Mouse (Mus musculus) Patski (cell line): ENCODE results near the gene Kpnb1. TPM values are rescaled to one million over a fixed set of nuclear protein-coding genes. Genes with fewer than 3 reads are reported as not detected.
A peak's percentile ranks its signal among the peaks of the same experiment; 100 is the strongest.

ENCODE experiments used
- ATAC-seq: fragments of 100-300 bp; one replicate; pipeline ENCODE4 v1.8.0; 2021
- CTCF ChIA-PET: fragments of 350-600 bp; sonication (Branson Sonifier 250); formaldehyde crosslinking; loops from one replicate; lab custom pipeline; 2022; ENCODE audit warnings: inconsistent platforms; lab: Charles Lee
- POLR2A ChIA-PET: fragments of 350-600 bp; sonication (Branson Sonifier 250); formaldehyde crosslinking; loops from one replicate; lab custom pipeline; 2022; ENCODE audit warnings: antibody characterized with exemption, inconsistent platforms; lab: Charles Lee
- DNase-seq: peaks from one replicate; pipeline ENCODE4 v3.0.0-alpha.2; 2011; ENCODE audit warnings: low read depth, low spot score
- H3K27me3 ChIP-seq: fragments of 371-371 bp; one replicate; pipeline ENCODE4 v1.5.1; 2021
- CTCF ChIP-seq: fragments of 100-300 bp; IDR thresholded peaks from one replicate; pipeline ENCODE4 v1.5.1; 2021
- in situ Hi-C: fragments of 300-500 bp; cut with MboI; formaldehyde crosslinking; loops from 3 replicates; pipeline ENCODE4 v1.11.1; 2018; ENCODE audit warnings: low pct_unique_long_range_greater_than_20kb, mixed read lengths
- polyA plus RNA-seq: library from polyadenylated mRNA; unstranded; gene quantifications from one replicate; pipeline ENCODE4 v1.2.3, GENCODE M21; 2021

The Kpnb1 gene
- 187 TPM for polyA plus RNA-seq

GRCm38 (mm10) chr11:97187764-97188642 lies at the start of gene Kpnb1:
Gene Kpnb1 (minus strand): TSS chr11:97187881.
- TF ChIP-seq CTCF = no peak
- in situ Hi-C loops = no loop called here
- H3K27me3 ChIP-seq = no peaks in the 10 kb centered on the region
- ChIA-PET CTCF (no interaction called here), POLR2A (interaction anchor here (0.6 to 1.5 kb wide), 3 partner anchors 14 to 122 kb away, joined by 3 to 6 read pairs (median 3); no protein-coding TSS in a partner anchor)
- peak; percentile 89 for ATAC-seq
- peak; percentile 88 for DNase-seq

- DNase-seq = no peak
- in situ Hi-C loops = no loop called here
- ATAC-seq = no peak
- ChIA-PET POLR2A (interaction anchor here (0.9 to 1.1 kb wide), 2 partner anchors 9 to 78 kb away, joined by 3 to 4 read pairs; no protein-coding TSS in a partner anchor), CTCF (interaction anchor here (0.8 to 2.3 kb wide), 5 partner anchors 11 to 79 kb away, joined by 3 to 7 read pairs (median 4); no protein-coding TSS in a partner anchor)
- TF ChIP-seq CTCF = no peak
- no peaks in the 10 kb centered on the region for H3K27me3 ChIP-seq
Observed at GRCm38 (mm10) chr11:97232436-97232835, 44.8 kb upstream of the Kpnb1 start.

- DNase-seq (no peak), ATAC-seq (no peak)
- ChIA-PET CTCF (no interaction called here), POLR2A (interaction anchor here (0.5 to 1.2 kb wide), 2 partner anchors 20 to 35 kb away, joined by 3 read pairs; no protein-coding TSS in a partner anchor)
- TF ChIP-seq CTCF = no peak
- no peaks in the 10 kb centered on the region for H3K27me3 ChIP-seq
- in situ Hi-C loops = no loop called here
Observed at GRCm38 (mm10) chr11:97229396-97229795, 41.7 kb upstream of the Kpnb1 start.

GRCm38 (mm10) chr11:97228985-97229384 lies 41.3 kb upstream of the Kpnb1 start:
- ChIA-PET POLR2A (interaction anchor here (1.2 kb wide), 1 partner anchor 19 kb away, joined by 3 read pairs; no protein-coding TSS in a partner anchor), CTCF (no interaction called here)
- in situ Hi-C loops = no loop called here
- ATAC-seq (no peak), DNase-seq (no peak)
- no peak for TF ChIP-seq CTCF
- H3K27me3 ChIP-seq = no peaks in the 10 kb centered on the region

- ATAC-seq (no peak), DNase-seq (no peak)
- no peaks in the 10 kb centered on the region for H3K27me3 ChIP-seq
- CTCF ChIA-PET = no interaction called here
- POLR2A ChIA-PET = interaction anchor here (0.6 kb wide), 1 partner anchor 28 kb away, joined by 4 read pairs; no protein-coding TSS in a partner anchor
- in situ Hi-C loops = no loop called here
- TF ChIP-seq CTCF = no peak
Observed at GRCm38 (mm10) chr11:97226131-97226530, 38.5 kb upstream of the Kpnb1 start.

- no peak for ATAC-seq
Observed at GRCm38 (mm10) chr11:97223485-97223884, 35.8 kb upstream of the Kpnb1 start.

GRCm38 (mm10) chr11:97221611-97222010 lies 33.9 kb upstream of the Kpnb1 start:
- DNase-seq (no peak), ATAC-seq (no peak)
- no peaks in the 10 kb centered on the region for H3K27me3 ChIP-seq
- TF ChIP-seq CTCF = no peak
- in situ Hi-C loops = loop anchor here (25.0 kb wide), 1 partner anchor 91 kb away; the partner anchor contains the start of gene Mrpl45
- CTCF ChIA-PET = no interaction called here
- POLR2A ChIA-PET = no interaction called here

More at GRCm38 (mm10) chr11:97223485-97223884, 35.8 kb upstream of the Kpnb1 start:
- ChIA-PET POLR2A (interaction anchor here (0.6 to 1.1 kb wide), 2 partner anchors 20 to 63 kb away, joined by 3 read pairs; no protein-coding TSS in a partner anchor), CTCF (no interaction called here)
- no peak for TF ChIP-seq CTCF
- in situ Hi-C loops = loop anchor here (25.0 kb wide), 1 partner anchor 89 kb away; the partner anchor contains the start of gene Mrpl45
- no peak for DNase-seq
- H3K27me3 ChIP-seq = no peaks in the 10 kb centered on the region

GRCm38 (mm10) chr11:97220211-97220610 lies 32.5 kb upstream of the Kpnb1 start:
- no peaks in the 10 kb centered on the region for H3K27me3 ChIP-seq
- no peak for DNase-seq
- ChIA-PET POLR2A (no interaction called here), CTCF (interaction anchor here (0.9 to 1.6 kb wide), 3 partner anchors 11 to 25 kb away, joined by 3 to 4 read pairs (median 3); no protein-coding TSS in a partner anchor)
- no peak for ATAC-seq
- in situ Hi-C loops = loop anchor here (25.0 kb wide), 1 partner anchor 92 kb away; the partner anchor contains the start of gene Mrpl45
- no peak for TF ChIP-seq CTCF

GRCm38 (mm10) chr11:97214411-97214810 lies 26.7 kb upstream of the Kpnb1 start:
- in situ Hi-C loops = loop anchor here (25.0 kb wide), 1 partner anchor 98 kb away; the partner anchor contains the start of gene Mrpl45

GRCm38 (mm10) chr11:97210728-97211400 lies 23.2 kb upstream of the Kpnb1 start:
- no peak for TF ChIP-seq CTCF
- POLR2A ChIA-PET = no interaction called here
- ATAC-seq (no peak), DNase-seq (no peak)
- in situ Hi-C loops = loop anchor here (25.0 kb wide), 1 partner anchor 101 kb away; the partner anchor contains the start of gene Mrpl45
- no peaks in the 10 kb centered on the region for H3K27me3 ChIP-seq
- CTCF ChIA-PET = interaction anchor here (1.2 kb wide), 1 partner anchor 11 kb away, joined by 3 read pairs; no protein-coding TSS in a partner anchor

More at GRCm38 (mm10) chr11:97214411-97214810, 26.7 kb upstream of the Kpnb1 start:
- DNase-seq (no peak), ATAC-seq (no peak)
- ChIA-PET CTCF (no interaction called here), POLR2A (no interaction called here)
- no peaks in the 10 kb centered on the region for H3K27me3 ChIP-seq
- TF ChIP-seq CTCF = no peak
